Mouse (Mus musculus) ovary, adult 18-20 months (tissue): ENCODE measurements at regions not wholly inside any gene's neighbourhood (a gene's known extent, or its start where the extent isn't known, plus 50 kb on each side); places are given as distances from the start of the nearest gene placed in this dataset.
"Not testable (repeated sequence)": the region's sequence is repeated elsewhere in the genome, so short reads cannot be mapped to it uniquely, and the experiment has no call there.

Experiments
- DNase-seq: peaks from one replicate; pipeline ENCODE4 v3.0.0; 2022; ENCODE audit warnings: low spot score, mixed read lengths

DNA sequence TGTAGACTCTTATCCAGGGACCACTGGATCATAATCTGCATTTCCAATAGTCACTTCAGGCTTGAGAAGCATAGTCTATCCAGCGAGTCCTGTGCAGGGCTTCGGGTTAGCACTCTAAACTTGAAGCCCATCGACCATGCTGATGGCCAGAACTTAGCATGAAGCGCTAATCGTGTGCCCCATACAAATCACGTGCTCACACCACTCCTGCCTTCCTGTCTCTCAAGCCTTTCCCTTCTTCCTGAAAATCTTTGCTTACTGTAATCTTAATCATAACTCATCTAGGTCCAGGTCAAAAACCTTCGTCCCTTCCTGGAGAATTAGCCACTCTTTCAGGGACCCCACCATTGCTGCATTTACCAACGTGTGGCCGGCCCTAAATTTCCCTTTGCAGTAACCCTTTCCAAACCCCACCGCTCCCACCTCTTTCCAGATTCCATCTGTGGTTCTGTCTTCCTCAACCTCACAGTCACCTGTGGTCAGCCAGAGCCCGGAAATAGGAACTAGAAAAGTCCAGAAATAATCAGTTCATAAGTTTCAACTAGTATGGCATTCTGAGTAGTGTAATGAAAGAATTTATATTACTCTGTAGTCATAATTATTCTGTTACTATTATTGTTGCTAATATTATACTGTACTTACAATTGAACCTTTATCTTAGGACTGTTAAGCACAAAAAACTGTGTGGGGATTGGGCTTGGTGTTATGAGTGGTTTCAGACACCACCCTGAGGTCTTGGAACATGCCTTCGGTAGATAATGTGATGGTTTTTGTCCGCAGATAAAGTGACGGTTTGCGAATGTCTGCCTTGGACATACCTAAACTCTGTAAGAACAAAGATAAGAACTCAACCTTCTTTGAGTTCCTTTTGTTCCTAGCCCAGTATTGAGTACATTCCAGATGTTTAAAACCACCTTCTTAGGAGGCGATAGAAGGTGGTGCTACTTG is 57.3 kb upstream of the Slc1a3 start:
- no peak for DNase-seq

DNA sequence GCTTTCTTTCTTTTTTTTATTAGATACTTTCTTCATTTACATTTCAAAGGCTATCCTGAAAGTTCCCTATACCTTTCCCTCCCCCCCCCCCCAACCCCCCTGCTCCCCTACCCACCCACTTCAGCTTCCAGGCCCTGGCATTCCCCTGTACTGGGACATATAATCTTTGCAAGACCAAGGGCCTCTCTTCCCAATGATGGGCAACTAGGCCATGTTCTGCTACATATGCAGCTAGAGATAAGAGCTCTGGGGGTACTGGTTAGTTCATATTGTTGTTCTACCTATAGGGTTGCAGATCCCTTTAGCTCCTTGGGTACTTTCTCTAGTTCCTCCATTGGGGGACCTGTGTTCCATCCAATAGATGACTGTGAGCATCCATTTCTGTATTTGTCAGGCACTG is 55.6 kb upstream of the Slc1a3 start:
- not testable (repeated sequence) for DNase-seq

DNA sequence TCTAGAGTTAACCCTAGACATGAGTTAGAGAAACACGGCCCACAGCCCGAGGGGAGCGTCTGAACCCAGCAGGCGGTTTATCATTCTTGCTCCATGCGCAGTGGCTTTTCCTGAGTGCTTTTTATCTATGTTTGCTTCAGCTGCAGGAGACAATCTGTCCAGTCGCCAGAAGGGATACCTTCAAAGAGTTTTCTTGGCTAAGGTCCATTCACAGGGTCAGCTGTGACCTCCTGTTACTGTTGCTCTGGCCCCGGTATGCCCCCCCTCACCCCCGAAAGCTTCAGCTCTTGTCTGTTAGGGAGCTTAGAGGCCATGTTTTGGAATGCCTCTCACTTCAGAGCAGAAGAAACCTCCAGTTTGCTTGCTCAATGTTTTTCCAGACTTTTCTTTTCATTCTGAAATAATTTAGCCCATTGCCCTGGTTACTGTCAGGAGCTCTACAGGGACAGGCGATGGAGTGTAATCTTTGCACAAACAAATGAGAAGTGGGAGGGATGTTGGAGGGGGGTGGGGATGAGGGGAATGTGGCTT is 51.2 kb upstream of the Slc1a3 start:
- peak; percentile 2 for DNase-seq

DNA sequence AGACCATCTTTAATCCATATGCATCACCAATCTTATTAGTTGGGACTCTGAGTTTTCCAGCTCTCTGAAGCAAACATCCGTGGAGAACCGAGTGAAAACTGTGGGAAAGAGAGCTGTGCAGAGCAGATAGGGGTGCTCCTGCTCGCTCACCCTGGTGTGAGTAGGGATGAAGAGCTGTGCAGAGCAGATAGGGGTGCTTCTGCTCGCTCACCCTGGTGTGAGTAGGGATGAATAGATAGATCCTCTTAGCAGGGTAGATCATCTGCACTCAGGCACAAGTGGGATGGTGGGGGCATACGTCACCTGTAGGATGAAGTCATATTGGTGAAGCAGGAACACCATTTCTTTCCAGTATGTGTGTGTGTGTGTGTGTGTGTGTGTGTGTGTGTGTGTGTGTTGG is 50.6 kb upstream of the Slc1a3 start:
- no peak for DNase-seq
